In the genomic region with DNA sequence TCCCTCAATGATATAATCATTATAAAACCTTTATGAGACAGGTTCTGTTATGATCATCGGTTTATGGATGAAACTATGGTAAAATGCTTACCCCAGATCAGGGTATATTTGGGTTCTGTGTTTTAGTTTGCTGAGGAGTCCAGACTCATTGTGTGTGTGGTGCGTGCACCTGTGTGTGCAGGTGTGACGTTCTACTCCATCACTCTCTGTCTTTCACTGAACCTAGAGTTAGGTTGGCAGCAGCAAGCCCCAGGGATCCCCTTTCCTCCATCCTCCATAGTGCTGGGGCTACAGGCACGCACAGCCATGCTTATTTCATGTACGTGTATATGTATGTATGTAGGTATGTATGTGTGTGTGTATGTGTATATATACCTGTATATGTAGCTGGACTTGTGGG, we compare ENCODE assay signal across 21 mouse cellular contexts. TPM values are rescaled to one million over a fixed set of nuclear protein-coding genes. Genes with fewer than 3 reads are reported as not detected.
DNase-seq lines count a peak whose midpoint lies in the region; ATAC-seq and TF ChIP-seq lines count a peak whose summit lies in the region.
"Had no signal": no experiment of that assay in that cellular context is flagged by ENCODE, and none has a peak within 500 bp of the region (broad histone marks: within the 10 kb centered on the region; RNA-seq: fewer than 3 reads in every experiment).

No protein-coding gene starts in this region.

- H3K79me2 ChIP-seq in myocyte (ENCODE audit: control insufficient read depth, insufficient read depth), result peaks cover 75% of the 10 kb centered on the region

- no peak for TF ChIP-seq POLR2A in bone marrow macrophage, adult 2 months (IDR thresholded peaks at IDR 0.05; ENCODE audit: borderline replicate concordance, low read depth, low read length)
- TF ChIP-seq POLR2A in myocyte (IDR thresholded peaks at IDR 0.05; ENCODE audit: insufficient read length, low read depth), result no peak

- no peak overlapping the region for H3K4me3 ChIP-seq in kidney, embryonic 15.5 days (replicated peaks)
- no peak overlapping the region for H3K4me3 ChIP-seq in liver, postnatal 0 days (ENCODE audit: low read depth, low read length)
- no peak overlapping the region for H3K4me3 ChIP-seq in liver, embryonic 12.5 days
- no peak overlapping the region for H3K4me3 ChIP-seq in bone marrow macrophage, adult 2 months (ENCODE audit: insufficient read depth, low read length)
- H3K4me3 ChIP-seq in myocyte, result no peak overlapping the region
- H3K4me3 ChIP-seq: forebrain, embryonic 12.5 days; midbrain, embryonic 10.5 days; neural tube, embryonic 12.5 days had no signal

- 83% methylated on average over 5 of the region's 5 CpGs for WGBS in kidney, embryonic 15.5 days
- WGBS in liver, postnatal 0 days (ENCODE audit: insufficient replicate concordance), result 88% methylated on average over 5 of the region's 5 CpGs
- 84% methylated on average over 5 of the region's 5 CpGs for WGBS in liver, embryonic 12.5 days (ENCODE audit: insufficient replicate concordance)

- H3K9ac ChIP-seq in kidney, embryonic 15.5 days, result no peak overlapping the region
- no peak overlapping the region for H3K9ac ChIP-seq in liver, postnatal 0 days (replicated peaks)
- no peak overlapping the region for H3K9ac ChIP-seq in liver, embryonic 12.5 days
- H3K9ac ChIP-seq: forebrain, embryonic 12.5 days; liver, embryonic 14.5 days; neural tube, embryonic 12.5 days had no signal

- H3K27ac ChIP-seq in kidney, embryonic 15.5 days, result peak overlapping the region; percentile 82
- H3K27ac ChIP-seq in liver, postnatal 0 days (ENCODE audit: low read depth), result peak overlapping the region; percentile 66
- no peak overlapping the region for H3K27ac ChIP-seq in liver, embryonic 12.5 days
- H3K27ac ChIP-seq in bone marrow macrophage, adult 2 months (ENCODE audit: insufficient read depth, low read depth, low read length), result peak overlapping the region; percentile 78
- H3K27ac ChIP-seq: forebrain, embryonic 12.5 days; hindbrain, embryonic 14.5 days; liver, embryonic 14.5 days; midbrain, embryonic 10.5 days; neural tube, embryonic 12.5 days had no signal

- H3ac ChIP-seq in myocyte (ENCODE audit: control insufficient read depth, insufficient read length), result no peak overlapping the region

- H3K4me1 ChIP-seq in kidney, embryonic 15.5 days, result peaks cover 49% of the 10 kb centered on the region
- peaks cover 46% of the 10 kb centered on the region for H3K4me1 ChIP-seq in liver, postnatal 0 days (ENCODE audit: insufficient read depth)
- peaks cover 57% of the 10 kb centered on the region for H3K4me1 ChIP-seq in liver, embryonic 12.5 days
- peaks cover 65% of the 10 kb centered on the region for H3K4me1 ChIP-seq in bone marrow macrophage, adult 2 months (ENCODE audit: control insufficient read depth, insufficient read depth, low read length)

- H3K36me3 ChIP-seq in kidney, embryonic 15.5 days, result no peaks in the 10 kb centered on the region
- H3K36me3 ChIP-seq in liver, postnatal 0 days (replicated peaks; ENCODE audit: insufficient read depth, low read length), result 0 out of 2 replicates have a peak, but pooled peaks cover 3% of the 10 kb centered on the region
- peaks cover 30% of the 10 kb centered on the region for H3K36me3 ChIP-seq in liver, embryonic 12.5 days
- H3K36me3 ChIP-seq in myocyte (ENCODE audit: control insufficient read depth, insufficient read depth), result no peaks in the 10 kb centered on the region
- H3K36me3 ChIP-seq: neural tube, embryonic 12.5 days had no signal

- TF ChIP-seq CTCF in liver, postnatal 0 days (IDR thresholded peaks at IDR 0.05; ENCODE audit: low read depth), result no peak
- no peak for TF ChIP-seq CTCF in bone marrow macrophage, adult 2 months (IDR thresholded peaks at IDR 0.05; ENCODE audit: low read depth, low read length)

- TF ChIP-seq EP300 in liver, postnatal 0 days (IDR thresholded peaks at IDR 0.05; ENCODE audit: low read depth), result no peak

- H3K27me3 ChIP-seq in kidney, embryonic 15.5 days, result no peaks in the 10 kb centered on the region
- no peaks in the 10 kb centered on the region for H3K27me3 ChIP-seq in liver, postnatal 0 days (ENCODE audit: insufficient read depth, low read length)
- no peaks in the 10 kb centered on the region for H3K27me3 ChIP-seq in liver, embryonic 12.5 days (replicated peaks)
- no peaks in the 10 kb centered on the region for H3K27me3 ChIP-seq in myocyte (ENCODE audit: control insufficient read depth, insufficient read depth, insufficient read length)
- H3K27me3 ChIP-seq: forebrain, embryonic 12.5 days; neural tube, embryonic 12.5 days had no signal

- H3K9me3 ChIP-seq in kidney, embryonic 15.5 days (replicated peaks), result no peaks in the 10 kb centered on the region
- H3K9me3 ChIP-seq in liver, postnatal 0 days (ENCODE audit: low read length), result no peaks in the 10 kb centered on the region
- no peaks in the 10 kb centered on the region for H3K9me3 ChIP-seq in liver, embryonic 12.5 days (replicated peaks)
- H3K9me3 ChIP-seq: forebrain, embryonic 12.5 days; G1E; midbrain, embryonic 10.5 days; neural tube, embryonic 12.5 days had no signal

- no peak for DNase-seq in kidney, adult 11 months
- no peak for DNase-seq in liver, postnatal 0 days
- DNase-seq in adrenal gland, postnatal 4 days (ENCODE audit: low spot score in 2 of 2), result no peak
- DNase-seq: adrenal gland, postnatal 25 days; cerebellum, adult 8-10 months; gastrocnemius, postnatal 14 days; heart, postnatal 36 days; lung, postnatal 14 days; thymus, adult 2 months had no signal

- ATAC-seq in kidney, embryonic 15.5 days (replicated peaks; ENCODE audit: low FRiP score), result no peak
- ATAC-seq in liver, postnatal 0 days, result no peak
- ATAC-seq in liver, embryonic 12.5 days, result no peak
- no peak for ATAC-seq in megakaryocyte progenitor cell, adult 5-6 weeks (replicated peaks; ENCODE audit: poor library complexity)
- ATAC-seq: CD4-positive, CD25-positive, alpha-beta regulatory T cell, adult 4 months had no signal

- H3K4me2 ChIP-seq in kidney, embryonic 15.5 days, result peak overlapping the region; percentile 6; the same call in 1 of the 2 replicates
- H3K4me2 ChIP-seq in liver, postnatal 0 days (ENCODE audit: low read depth, low read length), result peak overlapping the region; percentile 30
- no peak overlapping the region for H3K4me2 ChIP-seq in liver, embryonic 12.5 days
- peak overlapping the region; percentile 86 for H3K4me2 ChIP-seq in myocyte (ENCODE audit: low read depth)
- H3K4me2 ChIP-seq: forebrain, embryonic 12.5 days; hindbrain, embryonic 14.5 days; neural tube, embryonic 12.5 days had no signal

TF ChIP-seq in myocyte, 11 proteins besides CTCF, POLR2A, EP300 and RAD21:
- TF ChIP-seq POLR2AphosphoS2 (IDR thresholded peaks at IDR 0.05; ENCODE audit: insufficient read length, low read depth) (no peak), MYOD1 (IDR thresholded peaks at IDR 0.05; ENCODE audit: control insufficient read depth in 1 of 3, insufficient read length in 2 of 3, low read depth in 2 of 3) (no peak), SRF (IDR thresholded peaks at IDR 0.05; ENCODE audit: control insufficient read depth, insufficient read length, low read depth) (no peak), CEBPB (IDR thresholded peaks at IDR 0.05; ENCODE audit: insufficient read depth, poor library complexity, severe bottlenecking) (no peak), MAX (IDR thresholded peaks at IDR 0.05; ENCODE audit: low read depth) (no peak), MYOG (IDR thresholded peaks at IDR 0.05; ENCODE audit: control insufficient read depth in 1 of 3, insufficient read depth in 1 of 3, insufficient read length in 2 of 3, low read depth in 2 of 3) (no peak), TCF12 (IDR thresholded peaks at IDR 0.05; ENCODE audit: insufficient read depth, poor library complexity, severe bottlenecking) (no peak), E2F4 (IDR thresholded peaks at IDR 0.05; ENCODE audit: insufficient read depth) (no peak), USF1 (IDR thresholded peaks at IDR 0.05; ENCODE audit: low read depth) (no peak), TCF3 (IDR thresholded peaks at IDR 0.05; ENCODE audit: insufficient read length, low read depth) (no peak), REST (IDR thresholded peaks at IDR 0.05; ENCODE audit: insufficient read depth, insufficient read length) (no peak)

RNA-seq across cellular contexts. Expression of a gene that starts 3.9 kb away (rescaled TPM):
- polyA plus RNA-seq in kidney, embryonic 15.5 days (2015; fragmentation: Nextera tagmentation; extraction: Ambion mirVana), result 167 and 174 TPM in 2 replicates
- polyA plus RNA-seq in liver, postnatal 0 days (2015; fragmentation: Nextera tagmentation; extraction: Ambion mirVana), result 84.9 and 85.0 TPM in 2 replicates
- 133 and 134 TPM in 2 replicates for polyA plus RNA-seq in liver, embryonic 12.5 days (2016; fragmentation: Nextera tagmentation; extraction: Ambion mirVana)
- polyA plus RNA-seq in bone marrow macrophage, adult 2 months (2012; ENCODE audit: insufficient read depth, insufficient read length, missing spikeins), result 83.8 and 87.8 TPM in 2 replicates
- polyA plus RNA-seq in myocyte (2012; fragmentation: generic; extraction: Trizol), result 799 TPM
- 50.8 and 54.4 TPM in 2 replicates for total RNA-seq in megakaryocyte progenitor cell, adult 5-6 weeks (2015)
- 52.9 and 56.3 TPM in 2 replicates for total RNA-seq in megakaryocyte progenitor cell, adult 5-6 weeks (2017)
- total RNA-seq in adrenal gland, postnatal 4 days (2021), result 10 to 100 TPM; 67.4 to 72.8 TPM

RNA-seq across cellular contexts. Expression of a gene that starts 17.1 kb away (rescaled TPM):
- 43.7 and 44.0 TPM in 2 replicates for polyA plus RNA-seq in kidney, embryonic 15.5 days (2015; fragmentation: Nextera tagmentation; extraction: Ambion mirVana)
- polyA plus RNA-seq in liver, postnatal 0 days (2015; fragmentation: Nextera tagmentation; extraction: Ambion mirVana), result 79.9 and 92.7 TPM in 2 replicates
- 127 and 132 TPM in 2 replicates for polyA plus RNA-seq in liver, embryonic 12.5 days (2016; fragmentation: Nextera tagmentation; extraction: Ambion mirVana)
- polyA plus RNA-seq in bone marrow macrophage, adult 2 months (2012; ENCODE audit: insufficient read depth, insufficient read length, missing spikeins), result 1,486 and 1,613 TPM in 2 replicates
- 88.9 TPM for polyA plus RNA-seq in myocyte (2012; fragmentation: generic; extraction: Trizol)
- 641 and 693 TPM in 2 replicates for total RNA-seq in megakaryocyte progenitor cell, adult 5-6 weeks (2015)
- total RNA-seq in megakaryocyte progenitor cell, adult 5-6 weeks (2017), result 470 and 502 TPM in 2 replicates
- 100 to 1,000 TPM; 413 to 434 TPM for total RNA-seq in adrenal gland, postnatal 4 days (2021)

RNA-seq across cellular contexts. Expression of a gene that starts 60.0 kb away (rescaled TPM):
- 29.2 and 30.6 TPM in 2 replicates for polyA plus RNA-seq in kidney, embryonic 15.5 days (2015; fragmentation: Nextera tagmentation; extraction: Ambion mirVana)
- 6.7 and 9.5 TPM in 2 replicates for polyA plus RNA-seq in liver, postnatal 0 days (2015; fragmentation: Nextera tagmentation; extraction: Ambion mirVana)
- 18.2 and 20.4 TPM in 2 replicates for polyA plus RNA-seq in liver, embryonic 12.5 days (2016; fragmentation: Nextera tagmentation; extraction: Ambion mirVana)
- polyA plus RNA-seq in bone marrow macrophage, adult 2 months (2012; ENCODE audit: insufficient read depth, insufficient read length, missing spikeins), result 8.5 and 13.2 TPM in 2 replicates
- 20.2 TPM for polyA plus RNA-seq in myocyte (2012; fragmentation: generic; extraction: Trizol)
- total RNA-seq in megakaryocyte progenitor cell, adult 5-6 weeks (2015), result 13.7 and 20.7 TPM in 2 replicates
- 12.4 and 12.7 TPM in 2 replicates for total RNA-seq in megakaryocyte progenitor cell, adult 5-6 weeks (2017)
- total RNA-seq in adrenal gland, postnatal 4 days (2021), result 10 to 100 TPM; 27.9 to 30.5 TPM

Comparison
In these comparisons a context has a peak if more than half of its experiments do, and no peak if none do; other contexts are left out.
1. RNA of a gene that starts 17.1 kb away (polyA plus RNA-seq): 1,486 to 1,613 TPM in bone marrow macrophage, adult 2 months; 127 to 132 TPM in liver, embryonic 12.5 days, 79.9 to 92.7 TPM in liver, postnatal 0 days, 88.9 TPM in myocyte (single experiment) and 43.7 to 44.0 TPM in kidney, embryonic 15.5 days; every median in the first group is over 10 times any median in the second.